Mouse (Mus musculus) ES-Bruce4 (cell line): ENCODE results near the gene Tnk1.

Source experiments
- CTCF ChIP-seq: IDR thresholded peaks from one replicate; pipeline ENCODE4 v1.8.1; 2011; ENCODE audit warnings: low read depth, low read length
- EP300 ChIP-seq: IDR thresholded peaks from 2 replicates; pipeline ENCODE4 v1.6.1; 2011; ENCODE audit warnings: low read depth, low read length; ENCODE audit not compliant: insufficient read depth
- POLR2A ChIP-seq: IDR thresholded peaks from one replicate; pipeline ENCODE4 v1.8.1; 2011; ENCODE audit warnings: low read length; ENCODE audit not compliant: insufficient read depth

GRCm38 (mm10) chr11:69867335-69867734 is 8.8 kb upstream of the Tnk1 start:
- no peak for TF ChIP-seq CTCF
- TF ChIP-seq EP300 = no peak
- TF ChIP-seq POLR2A = no peak
